Comparison of ENCODE assay signal across 19 mouse cellular contexts in genomic region chr1:165686349-165686748, GRCm38 (mm10). TPM values are rescaled to one million over a fixed set of nuclear protein-coding genes. Genes with fewer than 3 reads are reported as not detected.
DNase-seq lines count a peak whose midpoint lies in the region; ATAC-seq and TF ChIP-seq lines count a peak whose summit lies in the region.
"Had no signal": no experiment of that assay in that cellular context is flagged by ENCODE, and none has a peak within 500 bp of the region (broad histone marks: within the 10 kb centered on the region; RNA-seq: fewer than 3 reads in every experiment).

No protein-coding gene starts in this region.

- no peak for ATAC-seq in heart, embryonic 12.5 days (ENCODE audit: insufficient number of reproducible peaks, low FRiP score)
- no peak for ATAC-seq in lung, embryonic 16.5 days (ENCODE audit: low read depth)
- no peak for ATAC-seq in heart, postnatal 0 days (ENCODE audit: insufficient read depth, low read depth)
- ATAC-seq: forebrain, postnatal 0 days; liver, embryonic 12.5 days had no signal

- peak overlapping the region; percentile 39 for H3K4me2 ChIP-seq in heart, embryonic 12.5 days
- H3K4me2 ChIP-seq in lung, embryonic 16.5 days (ENCODE audit: low read depth, low read length), result no peak overlapping the region
- H3K4me2 ChIP-seq in heart, postnatal 0 days (ENCODE audit: low read depth, low read length), result no peak overlapping the region
- H3K4me2 ChIP-seq: hindbrain, embryonic 15.5 days; limb, embryonic 13.5 days; liver, embryonic 12.5 days; midbrain, embryonic 12.5 days had no signal

- no peaks in the 10 kb centered on the region for H3K27me3 ChIP-seq in heart, embryonic 12.5 days (replicated peaks)
- H3K27me3 ChIP-seq in lung, embryonic 16.5 days (ENCODE audit: control insufficient read depth, insufficient read depth, low read depth, low read length), result no peaks in the 10 kb centered on the region
- no peaks in the 10 kb centered on the region for H3K27me3 ChIP-seq in heart, postnatal 0 days (ENCODE audit: control insufficient read depth, insufficient read depth, low read length)
- H3K27me3 ChIP-seq: hindbrain, embryonic 15.5 days; limb, embryonic 13.5 days; liver, embryonic 12.5 days; midbrain, embryonic 12.5 days had no signal

- TF ChIP-seq EP300 in heart, postnatal 0 days (IDR thresholded peaks at IDR 0.05; ENCODE audit: low read depth), result no peak

- no peak overlapping the region for H3K4me3 ChIP-seq in heart, embryonic 12.5 days
- no peak overlapping the region for H3K4me3 ChIP-seq in lung, embryonic 16.5 days (ENCODE audit: low read length)
- H3K4me3 ChIP-seq in heart, postnatal 0 days (ENCODE audit: low read depth, low read length), result no peak overlapping the region
- H3K4me3 ChIP-seq: hindbrain, embryonic 15.5 days; limb, embryonic 13.5 days; liver, embryonic 12.5 days; midbrain, embryonic 12.5 days had no signal

- no peak for TF ChIP-seq CTCF in heart, postnatal 0 days (IDR thresholded peaks at IDR 0.05; ENCODE audit: low read depth)

- peak overlapping the region; percentile 81 for H3K27ac ChIP-seq in heart, embryonic 12.5 days (ENCODE audit: poor library complexity, severe bottlenecking)
- H3K27ac ChIP-seq in lung, embryonic 16.5 days (ENCODE audit: low read length), result peak overlapping the region; percentile 1; the same call in 1 of the 2 replicates
- H3K27ac ChIP-seq in heart, postnatal 0 days (ENCODE audit: low read depth), result peak overlapping the region; percentile 47
- H3K27ac ChIP-seq: hindbrain, embryonic 15.5 days; limb, embryonic 13.5 days; liver, embryonic 12.5 days; midbrain, embryonic 12.5 days had no signal

- DNase-seq in gastrocnemius, postnatal 25 days, result peak; percentile 59
- DNase-seq in gastrocnemius, postnatal 36 days, result no peak
- DNase-seq in heart, postnatal 4 days, result no peak
- DNase-seq in lung, postnatal 14 days, result no peak
- no peak for DNase-seq in heart, postnatal 0 days (ENCODE audit: low spot score)
- DNase-seq in layer of hippocampus, adult 8-10 months (ENCODE audit: low spot score in 2 of 2), result no peak
- DNase-seq: cerebellum, adult 11 months; cerebellum, adult 9-11 months; forebrain, postnatal 0 days; kidney, adult 9 months; thymus, adult 2 months; thymus, postnatal 4 days had no signal

- H3K36me3 ChIP-seq in heart, embryonic 12.5 days, result peaks cover 21% of the 10 kb centered on the region; the same call in 1 of the 2 replicates
- H3K36me3 ChIP-seq in lung, embryonic 16.5 days (ENCODE audit: control insufficient read depth, insufficient read depth, low read length), result no peaks in the 10 kb centered on the region
- H3K36me3 ChIP-seq in heart, postnatal 0 days (replicated peaks; ENCODE audit: control insufficient read depth, insufficient read depth, low read length), result no peaks in the 10 kb centered on the region; the same call in 1 of the 2 replicates
- H3K36me3 ChIP-seq: hindbrain, embryonic 15.5 days; limb, embryonic 13.5 days; liver, embryonic 12.5 days; midbrain, embryonic 12.5 days had no signal

- intact Hi-C loops in gastrocnemius, postnatal 36 days (cut with DNase I), result no loop called here

- H3K4me1 ChIP-seq in heart, embryonic 12.5 days (replicated peaks), result peaks cover 95% of the 10 kb centered on the region
- peaks cover 39% of the 10 kb centered on the region for H3K4me1 ChIP-seq in lung, embryonic 16.5 days (replicated peaks; ENCODE audit: control insufficient read depth, insufficient read depth, low read length)
- H3K4me1 ChIP-seq in heart, postnatal 0 days (ENCODE audit: control insufficient read depth, insufficient read depth), result peaks cover 89% of the 10 kb centered on the region
- H3K4me1 ChIP-seq: hindbrain, embryonic 15.5 days; midbrain, embryonic 12.5 days had no signal

- no peaks in the 10 kb centered on the region for H3K9me3 ChIP-seq in heart, embryonic 12.5 days (replicated peaks)
- H3K9me3 ChIP-seq in lung, embryonic 16.5 days (ENCODE audit: control insufficient read depth, low read length), result no peaks in the 10 kb centered on the region
- no peaks in the 10 kb centered on the region for H3K9me3 ChIP-seq in heart, postnatal 0 days (replicated peaks; ENCODE audit: control insufficient read depth, low read length)
- H3K9me3 ChIP-seq: hindbrain, embryonic 15.5 days; limb, embryonic 13.5 days; liver, embryonic 12.5 days; midbrain, embryonic 12.5 days had no signal

- 36% methylated on average over 6 of the region's 6 CpGs for WGBS in heart, embryonic 12.5 days
- WGBS in lung, embryonic 16.5 days, result 31% methylated on average over 6 of the region's 6 CpGs
- WGBS in heart, postnatal 0 days, result 38% methylated on average over 6 of the region's 6 CpGs

- peak overlapping the region; percentile 42; the same call in 1 of the 2 replicates for H3K9ac ChIP-seq in heart, embryonic 12.5 days
- H3K9ac ChIP-seq in lung, embryonic 16.5 days (ENCODE audit: low read length), result no peak overlapping the region
- no peak overlapping the region; the same call in 1 of the 2 replicates for H3K9ac ChIP-seq in heart, postnatal 0 days (replicated peaks; ENCODE audit: low read depth, low read length)
- H3K9ac ChIP-seq: forebrain, postnatal 0 days; hindbrain, embryonic 15.5 days; limb, embryonic 13.5 days; liver, embryonic 12.5 days; midbrain, embryonic 12.5 days had no signal

RNA-seq across cellular contexts. Expression of gene Rcsd1, which starts 23.2 kb away (rescaled TPM):
- total RNA-seq in gastrocnemius, postnatal 25 days (2021), result 10 to 100 TPM; 80.0 to 85.8 TPM
- 10 to 100 TPM; 96.2 to 99.4 TPM for total RNA-seq in gastrocnemius, postnatal 36 days (2021)
- polyA plus RNA-seq in heart, embryonic 12.5 days (2016; fragmentation: Nextera tagmentation; extraction: Ambion mirVana), result 113 and 122 TPM in 2 replicates
- 100 to 1,000 TPM; 107 to 115 TPM for total RNA-seq in heart, postnatal 4 days (2021)
- polyA plus RNA-seq in lung, embryonic 16.5 days (2015; fragmentation: Nextera tagmentation; extraction: Ambion mirVana), result 47.8 and 51.5 TPM in 2 replicates
- total RNA-seq in heart, postnatal 0 days (2014; rRNA removed; ENCODE audit: low replicate concordance), result 88.6 and 94.0 TPM in 2 replicates
- polyA plus RNA-seq in heart, postnatal 0 days (2015; fragmentation: Nextera tagmentation; extraction: Ambion mirVana), result 103 and 116 TPM in 2 replicates
- 1 to 10 TPM; 4.2 to 8.6 (median 6.3) TPM for total RNA-seq in layer of hippocampus, adult 8-10 months (2022)

RNA-seq across cellular contexts. Expression of gene Mpzl1, which starts 52.0 kb away (rescaled TPM):
- 10 to 100 TPM in 1 of 2 experiments, 1 to 10 TPM in 1; 9.2 to 10.1 TPM for total RNA-seq in gastrocnemius, postnatal 25 days (2021)
- total RNA-seq in gastrocnemius, postnatal 36 days (2021), result 1 to 10 TPM; 8.6 to 9.1 TPM
- 126 and 135 TPM in 2 replicates for polyA plus RNA-seq in heart, embryonic 12.5 days (2016; fragmentation: Nextera tagmentation; extraction: Ambion mirVana)
- total RNA-seq in heart, postnatal 4 days (2021), result 10 to 100 TPM; 65.0 to 65.2 TPM
- 176 and 183 TPM in 2 replicates for polyA plus RNA-seq in lung, embryonic 16.5 days (2015; fragmentation: Nextera tagmentation; extraction: Ambion mirVana)
- 16.6 and 17.9 TPM in 2 replicates for total RNA-seq in heart, postnatal 0 days (2014; rRNA removed; ENCODE audit: low replicate concordance)
- polyA plus RNA-seq in heart, postnatal 0 days (2015; fragmentation: Nextera tagmentation; extraction: Ambion mirVana), result 57.1 and 57.5 TPM in 2 replicates
- total RNA-seq in layer of hippocampus, adult 8-10 months (2022), result 10 to 100 TPM; 25.9 to 38.3 (median 31.6) TPM
- total RNA-seq: monocyte, adult 5-6 weeks had no signal

Comparison
In these comparisons a context has a peak if more than half of its experiments do, and no peak if none do; other contexts are left out.
1. H3K27ac ChIP-seq: peak in every context shown above with its lines; median percentile 81 in heart, embryonic 12.5 days; 47 in heart, postnatal 0 days; 1 in lung, embryonic 16.5 days.